ENCODE assay signal across 10 mouse cellular contexts in the genomic region with DNA sequence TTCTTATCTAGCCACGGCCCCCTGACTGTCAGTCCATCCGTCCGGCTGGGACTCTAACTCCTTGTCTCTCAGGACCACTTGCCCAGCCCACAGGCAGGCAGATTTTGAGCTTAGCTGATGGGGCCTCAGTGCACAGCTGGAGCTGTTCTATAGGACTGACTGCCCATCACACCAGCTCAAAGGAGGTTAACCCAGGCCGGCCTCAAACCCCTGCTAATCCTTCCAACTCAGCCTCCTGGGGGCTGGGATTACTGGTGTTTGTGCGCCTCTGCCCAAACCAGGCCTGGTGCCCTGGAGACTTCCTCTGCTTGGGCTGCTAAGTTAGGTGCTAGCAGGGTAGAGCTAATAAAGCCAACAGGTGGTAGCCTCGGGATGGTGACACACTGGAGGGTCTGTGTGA. TPM values are rescaled to one million over a fixed set of nuclear protein-coding genes. Genes with fewer than 3 reads are reported as not detected.
DNase-seq lines count a peak whose midpoint lies in the region; ATAC-seq and TF ChIP-seq lines count a peak whose summit lies in the region.
"Had no signal": no experiment of that assay in that cellular context is flagged by ENCODE, and none has a peak within 500 bp of the region (broad histone marks: within the 10 kb centered on the region; RNA-seq: fewer than 3 reads in every experiment).

No protein-coding gene starts in this region.

- H3K79me2 ChIP-seq in MEL (ENCODE audit: control insufficient read depth, insufficient read depth, low read length, poor library complexity) = no peaks in the 10 kb centered on the region
- peaks cover 100% of the 10 kb centered on the region for H3K79me2 ChIP-seq in macrophage (ENCODE audit: inconsistent target)

- peak overlapping the region; percentile 67 for H3K9ac ChIP-seq in heart, embryonic 13.5 days
- H3K9ac ChIP-seq in MEL (ENCODE audit: control insufficient read depth, low read depth, low read length, poor library complexity, severe bottlenecking) = no peak overlapping the region; the same call in 1 of the 2 replicates
- no peak overlapping the region for H3K9ac ChIP-seq in forebrain, postnatal 0 days

- 47% methylated on average over 6 of the region's 6 CpGs for WGBS in heart, embryonic 13.5 days
- WGBS in forebrain, postnatal 0 days = 33% methylated on average over 6 of the region's 6 CpGs
- 89% methylated on average over 6 of the region's 6 CpGs for WGBS in macrophage (ENCODE audit: missing documents)

- H3K4me3 ChIP-seq in heart, embryonic 13.5 days = no peak overlapping the region
- H3K4me3 ChIP-seq in MEL (ENCODE audit: control insufficient read depth in 1 of 2, insufficient read depth in 1 of 2, low read depth in 2 of 2, low read length in 2 of 2) (peak overlapping the region in 1 of 2 experiments; percentile 35; a peak in 1 of 4 replicates), macrophage (ENCODE audit: inconsistent target) (no peak overlapping the region)
- no peak overlapping the region for H3K4me3 ChIP-seq in forebrain, postnatal 0 days (ENCODE audit: low read depth, low read length)

- no peak for ATAC-seq in heart, embryonic 13.5 days (ENCODE audit: extremely low read depth, insufficient number of reproducible peaks, low FRiP score, low TSS enrichment)
- no peak for ATAC-seq in forebrain, postnatal 0 days
- ATAC-seq: CD4-positive, CD25-positive, alpha-beta regulatory T cell, adult 4 months had no signal

- H3K27ac ChIP-seq in heart, embryonic 13.5 days (replicated peaks) = peak overlapping the region; percentile 70
- H3K27ac ChIP-seq in MEL (ENCODE audit: control insufficient read depth, low read depth, low read length) (peak overlapping the region; percentile 60), macrophage (peak overlapping the region; percentile 35)
- H3K27ac ChIP-seq in forebrain, postnatal 0 days (ENCODE audit: low read depth, low read length) = 0 out of 2 replicates have a peak overlapping the region, but pooled peaks have one; percentile 62

- no peaks in the 10 kb centered on the region for H3K27me3 ChIP-seq in heart, embryonic 13.5 days (replicated peaks)
- no peaks in the 10 kb centered on the region for H3K27me3 ChIP-seq in MEL (ENCODE audit: control insufficient read depth in 1 of 2, insufficient read depth in 2 of 2, low read length in 2 of 2)
- no peaks in the 10 kb centered on the region for H3K27me3 ChIP-seq in forebrain, postnatal 0 days (ENCODE audit: insufficient read depth, low read length)

- H3K4me2 ChIP-seq in heart, embryonic 13.5 days = no peak overlapping the region
- H3K4me2 ChIP-seq in forebrain, postnatal 0 days (ENCODE audit: low read depth) = no peak overlapping the region

- peaks cover 67% of the 10 kb centered on the region for H3K36me3 ChIP-seq in heart, embryonic 13.5 days
- H3K36me3 ChIP-seq in MEL (ENCODE audit: control insufficient read depth in 1 of 2, insufficient read depth in 2 of 2, low read length in 2 of 2) (peaks cover 0 to 7% of the 10 kb centered on the region in 2 experiments; a peak in 1 of 4 replicates), macrophage (ENCODE audit: inconsistent target) (peaks cover 39% of the 10 kb centered on the region; the same call in 1 of the 2 replicates)
- peaks cover 50% of the 10 kb centered on the region for H3K36me3 ChIP-seq in forebrain, postnatal 0 days (ENCODE audit: insufficient read depth)

- no peak for TF ChIP-seq CTCF in MEL (IDR thresholded peaks at IDR 0.05 in 2 of 3, conservative IDR thresholded peaks at IDR 0.05 in 1 of 3; ENCODE audit: control insufficient read depth in 1 of 3, insufficient read depth in 1 of 3, low read depth in 2 of 3, low read length in 3 of 3, poor library complexity in 1 of 3, severe bottlenecking in 1 of 3)
- no peak for TF ChIP-seq CTCF in forebrain, postnatal 0 days (IDR thresholded peaks at IDR 0.05; ENCODE audit: low read depth)

- peaks cover 86% of the 10 kb centered on the region for H3K4me1 ChIP-seq in heart, embryonic 13.5 days
- peaks cover 4 to 7% of the 10 kb centered on the region in 2 experiments; a peak in 3 of 4 replicates for H3K4me1 ChIP-seq in MEL (ENCODE audit: control insufficient read depth in 1 of 2, insufficient read depth in 2 of 2, low read length in 2 of 2)
- H3K4me1 ChIP-seq in forebrain, postnatal 0 days (ENCODE audit: insufficient read depth) = peaks cover 7% of the 10 kb centered on the region

- no peaks in the 10 kb centered on the region for H3K9me3 ChIP-seq in heart, embryonic 13.5 days
- H3K9me3 ChIP-seq in MEL (replicated peaks; ENCODE audit: insufficient read depth, low read length) = no peaks in the 10 kb centered on the region
- no peaks in the 10 kb centered on the region for H3K9me3 ChIP-seq in forebrain, postnatal 0 days (ENCODE audit: low read length)

- TF ChIP-seq RAD21 in MEL (IDR thresholded peaks at IDR 0.05; ENCODE audit: low read depth, low read length) = no peak

- no peak for TF ChIP-seq EP300 in MEL (IDR thresholded peaks at IDR 0.05; ENCODE audit: low read depth in 1 of 2, low read length in 2 of 2)

- no peak for DNase-seq in heart, adult 8-10 months (ENCODE audit: low spot score)
- no peak for DNase-seq in MEL (ENCODE audit: low read depth, low spot score)
- DNase-seq in forebrain, postnatal 0 days = no peak
- DNase-seq in frontal cortex, postnatal 36 days (ENCODE audit: low spot score in 2 of 2) = no peak
- no peak for DNase-seq in adrenal gland, postnatal 10 days
- no peak for DNase-seq in adrenal gland, postnatal 4 days (ENCODE audit: low spot score in 2 of 2)

- TF ChIP-seq POLR2A in MEL (IDR thresholded peaks at IDR 0.05; ENCODE audit: control insufficient read depth in 1 of 2, insufficient read depth in 1 of 2, low read depth in 1 of 2, low read length in 2 of 2, poor library complexity in 1 of 2) = no peak

RNA-seq across cellular contexts. Expression of a gene that starts 19.2 kb away (rescaled TPM):
- 45.1 and 46.0 TPM in 2 replicates for polyA plus RNA-seq in heart, embryonic 13.5 days (2015; fragmentation: Nextera tagmentation; extraction: Ambion mirVana)
- 10 to 100 TPM; 20.1 to 32.0 (median 25.8) TPM for total RNA-seq in heart, adult 8-10 months (2022)
- 13.3 and 15.2 TPM in 2 replicates for total RNA-seq in MEL (2012; rRNA removed)
- 10 to 100 TPM in 1 of 2 experiments, not detected in 1; 38.7 TPM for polyA plus RNA-seq in MEL (2012; ENCODE audit: insufficient read depth in 1 of 2, insufficient read length in 2 of 2, low read depth in 1 of 2, low replicate concordance in 2 of 2, missing spikeins in 1 of 2)
- total RNA-seq in forebrain, postnatal 0 days (2014; rRNA removed) = 142 and 153 TPM in 2 replicates
- 117 and 152 TPM in 2 replicates for polyA plus RNA-seq in forebrain, postnatal 0 days (2015; fragmentation: Nextera tagmentation; extraction: Ambion mirVana)
- 100 to 1,000 TPM in 24 of 26 experiments, 10 to 100 TPM in 2; 72.2 to 414 (median 208) TPM for total RNA-seq in macrophage (2018; cell fraction: chromatin; rRNA removed)
- total RNA-seq in macrophage (2018; cell fraction: cytosol; rRNA removed) = 100 to 1,000 TPM; 171 to 234 (median 210) TPM
- 100 to 1,000 TPM in 25 of 26 experiments, 10 to 100 TPM in 1; 82.4 to 238 (median 191) TPM for total RNA-seq in macrophage (2018; cell fraction: nucleus; rRNA removed)
- polyA plus RNA-seq in macrophage (2018) = 151 to 499 TPM (median 254 TPM) in 3 replicates
- total RNA-seq in adrenal gland, postnatal 10 days (2021) = 100 to 1,000 TPM; 107 to 122 TPM
- 100 to 1,000 TPM; 184 to 192 TPM for total RNA-seq in adrenal gland, postnatal 4 days (2021)

RNA-seq across cellular contexts. Expression of a gene that starts 22.6 kb away (rescaled TPM):
- polyA plus RNA-seq in heart, embryonic 13.5 days (2015; fragmentation: Nextera tagmentation; extraction: Ambion mirVana) = 5.1 and 5.5 TPM in 2 replicates
- 1 to 10 TPM in 1 of 4 experiments, under 1 TPM in 3; 0.22 to 1.7 (median 0.51) TPM for total RNA-seq in heart, adult 8-10 months (2022)
- total RNA-seq in MEL (2012; rRNA removed) = 0.29 TPM in 1 of 2 replicates, not detected in the other
- polyA plus RNA-seq in MEL (2012; ENCODE audit: insufficient read depth in 1 of 2, insufficient read length in 2 of 2, low read depth in 1 of 2, low replicate concordance in 2 of 2, missing spikeins in 1 of 2) = under 1 TPM in 1 of 2 experiments, not detected in 1; 0.81 TPM
- 21.0 and 24.8 TPM in 2 replicates for total RNA-seq in forebrain, postnatal 0 days (2014; rRNA removed)
- 28.6 and 31.5 TPM in 2 replicates for polyA plus RNA-seq in forebrain, postnatal 0 days (2015; fragmentation: Nextera tagmentation; extraction: Ambion mirVana)
- 1 to 10 TPM in 5 of 26 experiments, under 1 TPM in 9, not detected in 12; 0.37 to 2.5 (median 0.74) TPM for total RNA-seq in macrophage (2018; cell fraction: chromatin; rRNA removed)
- total RNA-seq in macrophage (2018; cell fraction: cytosol; rRNA removed) = 1 to 10 TPM in 7 of 26 experiments, under 1 TPM in 19; 0.44 to 1.3 (median 0.86) TPM
- 1 to 10 TPM in 6 of 26 experiments, under 1 TPM in 13, not detected in 7; 0.23 to 3.6 (median 0.78) TPM for total RNA-seq in macrophage (2018; cell fraction: nucleus; rRNA removed)
- polyA plus RNA-seq in macrophage (2018) = 0.68 to 1.1 TPM (median 0.72 TPM) in 3 replicates
- 1 to 10 TPM; 2.0 to 3.1 TPM for total RNA-seq in adrenal gland, postnatal 10 days (2021)
- total RNA-seq in adrenal gland, postnatal 4 days (2021) = 1 to 10 TPM; 6.6 to 6.7 TPM

RNA-seq across cellular contexts. Expression of a gene that starts 35.8 kb away (rescaled TPM):
- polyA plus RNA-seq in heart, embryonic 13.5 days (2015; fragmentation: Nextera tagmentation; extraction: Ambion mirVana) = 376 and 393 TPM in 2 replicates
- total RNA-seq in heart, adult 8-10 months (2022) = 100 to 1,000 TPM; 425 to 610 (median 521) TPM
- 1,922 and 2,072 TPM in 2 replicates for total RNA-seq in MEL (2012; rRNA removed)
- polyA plus RNA-seq in MEL (2012; ENCODE audit: insufficient read depth in 1 of 2, insufficient read length in 2 of 2, low read depth in 1 of 2, low replicate concordance in 2 of 2, missing spikeins in 1 of 2) = 100 to 1,000 TPM in 1 of 2 experiments, not detected in 1; 921 TPM
- total RNA-seq in forebrain, postnatal 0 days (2014; rRNA removed) = 310 and 470 TPM in 2 replicates
- 346 and 490 TPM in 2 replicates for polyA plus RNA-seq in forebrain, postnatal 0 days (2015; fragmentation: Nextera tagmentation; extraction: Ambion mirVana)
- total RNA-seq in macrophage (2018; cell fraction: chromatin; rRNA removed) = 100 to 1,000 TPM; 108 to 477 (median 140) TPM
- total RNA-seq in macrophage (2018; cell fraction: cytosol; rRNA removed) = 1,000 to 10,000 TPM in 6 of 26 experiments, 100 to 1,000 TPM in 20; 449 to 1,138 (median 724) TPM
- 100 to 1,000 TPM; 131 to 371 (median 177) TPM for total RNA-seq in macrophage (2018; cell fraction: nucleus; rRNA removed)
- 992 to 1,238 TPM (median 1,231 TPM) in 3 replicates for polyA plus RNA-seq in macrophage (2018)
- 100 to 1,000 TPM; 958 to 975 TPM for total RNA-seq in adrenal gland, postnatal 10 days (2021)
- 1,000 to 10,000 TPM; 1,280 to 1,304 TPM for total RNA-seq in adrenal gland, postnatal 4 days (2021)

RNA-seq across cellular contexts. Expression of a gene that starts 42.3 kb away (rescaled TPM):
- polyA plus RNA-seq in heart, embryonic 13.5 days (2015; fragmentation: Nextera tagmentation; extraction: Ambion mirVana) = not detected in 2 replicates
- total RNA-seq in heart, adult 8-10 months (2022) = not detected
- total RNA-seq in MEL (2012; rRNA removed) = 0.69 TPM in 2 replicates
- polyA plus RNA-seq in MEL (2012; ENCODE audit: insufficient read depth in 1 of 2, insufficient read length in 2 of 2, low read depth in 1 of 2, low replicate concordance in 2 of 2, missing spikeins in 1 of 2) (under 1 TPM in 1 of 2 experiments, not detected in 1; 0.43 TPM), macrophage (2018) (not detected in 3 replicates)
- not detected in 2 replicates for total RNA-seq in forebrain, postnatal 0 days (2014; rRNA removed)
- 0.27 and 0.33 TPM in 2 replicates for polyA plus RNA-seq in forebrain, postnatal 0 days (2015; fragmentation: Nextera tagmentation; extraction: Ambion mirVana)
- total RNA-seq in macrophage (2018; cell fraction: chromatin; rRNA removed) = 1 to 10 TPM in 8 of 26 experiments, not detected in 18; 1.5 to 2.2 (median 2.0) TPM
- total RNA-seq in macrophage (2018; cell fraction: cytosol; rRNA removed) = not detected
- total RNA-seq in macrophage (2018; cell fraction: nucleus; rRNA removed) = 1 to 10 TPM in 3 of 26 experiments, not detected in 23; 1.2 to 1.8 (median 1.4) TPM
- under 1 TPM in 1 of 2 experiments, not detected in 1; 0.51 TPM for total RNA-seq in adrenal gland, postnatal 10 days (2021)
- under 1 TPM in 1 of 2 experiments, not detected in 1; 0.87 TPM for total RNA-seq in adrenal gland, postnatal 4 days (2021)
- total RNA-seq: hematopoietic stem cell, adult 5-6 weeks had no signal
- polyA plus RNA-seq: CD4-positive, CD25-positive, alpha-beta regulatory T cell, adult 4 months had no signal

RNA-seq across cellular contexts. Expression of a gene that starts 51.6 kb away (rescaled TPM):
- 10.2 and 10.5 TPM in 2 replicates for polyA plus RNA-seq in heart, embryonic 13.5 days (2015; fragmentation: Nextera tagmentation; extraction: Ambion mirVana)
- 1 to 10 TPM; 6.1 to 7.1 (median 6.3) TPM for total RNA-seq in heart, adult 8-10 months (2022)
- total RNA-seq in MEL (2012; rRNA removed) = 18.1 and 20.8 TPM in 2 replicates
- polyA plus RNA-seq in MEL (2012; ENCODE audit: insufficient read depth in 1 of 2, insufficient read length in 2 of 2, low read depth in 1 of 2, low replicate concordance in 2 of 2, missing spikeins in 1 of 2) (10 to 100 TPM in 1 of 2 experiments, not detected in 1; 16.7 TPM), macrophage (2018) (16.4 to 22.4 TPM (median 16.9 TPM) in 3 replicates)
- 15.2 and 15.5 TPM in 2 replicates for total RNA-seq in forebrain, postnatal 0 days (2014; rRNA removed)
- polyA plus RNA-seq in forebrain, postnatal 0 days (2015; fragmentation: Nextera tagmentation; extraction: Ambion mirVana) = 7.8 and 11.8 TPM in 2 replicates
- 10 to 100 TPM; 37.3 to 76.4 (median 49.9) TPM for total RNA-seq in macrophage (2018; cell fraction: chromatin; rRNA removed)
- 10 to 100 TPM; 18.8 to 25.0 (median 21.2) TPM for total RNA-seq in macrophage (2018; cell fraction: cytosol; rRNA removed)
- total RNA-seq in macrophage (2018; cell fraction: nucleus; rRNA removed) = 10 to 100 TPM; 24.8 to 40.9 (median 32.6) TPM
- 10 to 100 TPM; 19.9 to 20.0 TPM for total RNA-seq in adrenal gland, postnatal 10 days (2021)
- 10 to 100 TPM; 23.0 to 24.5 TPM for total RNA-seq in adrenal gland, postnatal 4 days (2021)
